Mouse (Mus musculus) splenic B cell, adult 2 months (primary cell): ENCODE measurements around the gene Rhobtb3.

ENCODE experiments used
- DNase-seq: peaks from one replicate; pipeline ENCODE4 v3.0.0-alpha.2; 2011; ENCODE audit warnings: low read depth, low spot score
- H3K27me3 ChIP-seq: 2 replicates; pipeline ENCODE4 v1.6.1; 2012; ENCODE audit warnings: mild to moderate bottlenecking, low read length, moderate library complexity, mixed read lengths; ENCODE audit not compliant: control insufficient read depth, poor library complexity, insufficient read depth, severe bottlenecking
- H3K36me3 ChIP-seq: 2 replicates; pipeline ENCODE4 v1.6.1; 2012; ENCODE audit warnings: mild to moderate bottlenecking, low read length, moderate library complexity, mixed read lengths; ENCODE audit not compliant: control insufficient read depth, poor library complexity, insufficient read depth, severe bottlenecking

The Rhobtb3 gene

GRCm38 (mm10) chr13:75943189-75944043, at the start of gene Rhobtb3:
Gene Rhobtb3 (minus strand): TSS chr13:75943925.
- DNase-seq: peak; percentile 21
- no peaks in the 10 kb centered on the region; the same call in 1 of the 2 replicates for H3K27me3 ChIP-seq

GRCm38 (mm10) chr13:75992169-75993028, 48.7 kb upstream of the Rhobtb3 start:
- Histone ChIP-seq H3K36me3 (no peaks in the 10 kb centered on the region), H3K27me3 (no peaks in the 10 kb centered on the region)
- peak; percentile 49 for DNase-seq

More at GRCm38 (mm10) chr13:75943189-75944043, at the start of gene Rhobtb3:
- no peaks in the 10 kb centered on the region for H3K36me3 ChIP-seq

DNA sequence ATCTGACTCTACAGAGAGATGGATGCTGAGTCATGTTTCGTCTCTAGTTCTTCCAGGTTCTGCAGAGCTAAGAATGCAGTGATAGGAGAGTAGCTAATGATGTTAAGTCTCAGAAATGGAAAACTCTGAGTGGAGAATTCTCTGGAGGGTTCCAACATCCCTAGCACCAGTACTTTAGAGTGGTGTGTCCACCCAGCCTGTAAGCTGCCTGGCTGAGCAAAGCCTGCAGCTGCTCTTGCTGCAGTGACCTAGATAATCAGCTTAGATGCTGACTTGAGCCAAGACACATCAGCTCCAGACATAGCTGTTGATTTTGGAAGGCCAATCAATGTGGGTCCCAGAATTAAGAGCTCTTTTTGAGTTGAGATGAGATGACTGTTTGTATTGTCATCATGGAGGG, 44.4 kb upstream of the Rhobtb3 start:
- no peak for DNase-seq
- Histone ChIP-seq H3K36me3 (no peaks in the 10 kb centered on the region), H3K27me3 (no peaks in the 10 kb centered on the region)

- Histone ChIP-seq H3K36me3 (no peaks in the 10 kb centered on the region), H3K27me3 (no peaks in the 10 kb centered on the region)
- DNase-seq: peak; percentile 66
These were observed 38.2 kb upstream of the Rhobtb3 start for GRCm38 (mm10) chr13:75981901-75982300.

GRCm38 (mm10) chr13:75976649-75977048, 32.9 kb upstream of the Rhobtb3 start:
- Histone ChIP-seq H3K27me3 (no peaks in the 10 kb centered on the region), H3K36me3 (no peaks in the 10 kb centered on the region)
- no peak for DNase-seq

DNA sequence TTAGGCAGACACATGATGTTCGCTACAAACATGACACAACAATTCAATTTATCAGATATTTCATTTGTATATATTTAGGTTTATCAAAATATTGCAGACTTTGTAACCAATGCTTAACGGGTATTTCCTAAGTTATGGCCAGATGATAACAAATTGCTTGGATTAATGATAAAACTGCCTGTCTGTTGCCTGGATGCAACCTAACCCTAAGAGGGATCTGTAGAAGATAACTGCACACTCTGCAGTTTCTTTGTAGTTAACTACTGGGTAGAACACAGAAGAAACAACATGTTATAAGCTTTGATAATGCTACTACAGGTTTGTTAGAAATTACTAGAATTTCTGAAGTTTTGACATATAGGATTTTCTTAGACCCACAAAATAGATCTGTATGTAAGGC, 32.5 kb upstream of the Rhobtb3 start:
- no peak for DNase-seq
- H3K36me3 ChIP-seq: no peaks in the 10 kb centered on the region
- H3K27me3 ChIP-seq: no peaks in the 10 kb centered on the region

DNA sequence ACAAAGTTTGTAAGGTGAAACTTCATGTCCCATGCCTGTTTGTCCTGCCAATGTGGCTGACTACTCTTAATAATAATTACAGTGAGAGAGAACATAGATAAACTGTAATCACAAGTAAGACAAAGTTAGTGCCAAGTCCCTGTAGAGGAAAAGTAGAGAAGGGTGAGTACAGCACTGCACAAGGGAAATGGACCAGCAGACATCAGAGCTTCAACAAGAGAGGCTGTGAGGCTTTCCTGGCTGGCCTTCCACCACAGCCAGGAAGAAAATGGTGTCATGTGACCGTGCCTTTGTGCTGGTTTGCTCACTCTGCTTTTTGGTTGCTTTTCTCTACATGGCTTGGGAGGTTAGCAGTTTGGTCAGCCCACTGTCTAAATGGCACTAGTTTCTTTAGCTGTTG, 31.9 kb upstream of the Rhobtb3 start:
- Histone ChIP-seq H3K36me3 (no peaks in the 10 kb centered on the region), H3K27me3 (no peaks in the 10 kb centered on the region)
- DNase-seq: no peak

GRCm38 (mm10) chr13:75974481-75974880, 30.8 kb upstream of the Rhobtb3 start:
- Histone ChIP-seq H3K36me3 (no peaks in the 10 kb centered on the region), H3K27me3 (no peaks in the 10 kb centered on the region)
- no peak for DNase-seq

DNA sequence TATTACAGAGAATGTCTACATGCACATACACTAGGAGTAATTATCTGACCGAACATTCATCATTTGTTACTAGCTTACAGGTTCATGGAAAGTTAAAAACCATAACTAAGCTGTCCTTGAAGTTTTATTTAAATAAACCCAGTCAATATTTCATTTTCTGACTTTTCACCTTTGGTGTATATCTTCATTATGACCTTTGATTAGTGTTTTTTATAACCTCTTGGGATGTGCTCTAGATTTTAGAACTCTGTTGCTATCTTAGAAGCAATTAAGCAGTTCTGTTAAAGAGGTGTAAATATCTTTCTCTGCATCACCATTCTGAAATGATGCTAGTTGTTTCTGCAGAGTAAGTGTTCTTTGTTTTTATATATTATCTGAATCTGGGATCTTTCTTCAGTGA, 23.1 kb upstream of the Rhobtb3 start, which contains the start of gene Spata9:
Spata9 (plus strand) TSS at position 301 of the 400 bp plus-strand sequence.
- Histone ChIP-seq H3K27me3 (no peaks in the 10 kb centered on the region), H3K36me3 (no peaks in the 10 kb centered on the region)
- no peak for DNase-seq

GRCm38 (mm10) chr13:75955357-75955992, 11.8 kb upstream of the Rhobtb3 start:
- no peak for DNase-seq
- Histone ChIP-seq H3K27me3 (no peaks in the 10 kb centered on the region), H3K36me3 (no peaks in the 10 kb centered on the region)

DNA sequence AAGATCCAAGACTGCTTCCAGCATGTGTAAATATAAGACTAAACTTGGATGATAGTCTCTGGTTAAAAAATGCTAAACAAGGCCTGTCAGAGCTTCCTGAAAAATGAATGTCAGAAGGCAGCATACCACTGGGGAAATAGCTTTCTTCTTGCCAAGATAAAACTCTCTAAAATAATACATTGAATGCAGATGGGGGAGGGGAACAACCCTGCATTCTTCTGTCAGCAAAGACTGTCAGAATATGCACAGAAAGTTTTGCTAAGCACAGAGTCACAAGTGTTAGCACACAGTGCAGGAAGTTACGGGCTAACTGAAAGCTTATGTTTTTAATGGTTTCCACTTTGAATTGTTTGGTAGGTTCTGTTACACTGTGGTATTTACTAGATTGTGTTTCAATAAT, 6.6 kb upstream of the Rhobtb3 start:
- H3K36me3 ChIP-seq: no peaks in the 10 kb centered on the region
- no peak for DNase-seq
- H3K27me3 ChIP-seq: no peaks in the 10 kb centered on the region

DNA sequence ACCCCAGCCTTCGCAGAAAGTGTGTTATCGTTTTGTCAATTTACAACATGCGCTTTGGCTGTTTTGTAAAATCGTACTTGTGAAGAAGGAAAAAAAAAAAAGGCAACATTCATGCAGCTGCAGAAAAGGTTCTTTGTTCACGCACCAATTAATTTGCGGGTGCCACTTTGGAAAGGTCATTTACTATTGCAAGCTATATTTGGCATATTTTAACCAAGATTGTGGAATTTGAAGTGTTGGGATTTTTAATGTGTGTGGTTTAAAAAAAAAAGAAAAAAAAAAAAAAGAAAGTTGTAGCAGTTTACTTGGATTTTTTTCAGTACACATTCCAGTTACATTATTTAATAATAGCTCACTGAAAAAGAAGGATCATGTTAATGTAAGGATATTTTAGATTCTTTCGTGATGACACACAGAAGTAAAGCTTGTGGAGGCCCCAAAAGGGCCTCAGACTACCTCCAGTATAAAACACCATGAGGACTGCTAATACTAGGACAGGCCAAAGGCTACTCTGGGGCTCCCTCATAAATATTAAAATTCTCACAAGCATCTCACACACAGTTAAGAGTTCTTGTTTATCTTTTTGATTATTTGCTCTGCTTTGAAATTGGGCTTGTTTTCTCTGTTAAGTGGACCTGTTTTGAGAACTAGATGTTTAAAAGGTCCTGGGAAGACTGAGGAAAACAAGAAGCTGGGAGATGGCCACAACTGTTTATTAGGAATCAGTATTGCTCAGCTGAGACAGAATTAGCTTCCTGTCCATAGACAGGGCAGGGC, 507 bp upstream of the Rhobtb3 start:
- no peak for DNase-seq
- no peaks in the 10 kb centered on the region; the same call in 1 of the 2 replicates for H3K27me3 ChIP-seq
- no peaks in the 10 kb centered on the region for H3K36me3 ChIP-seq

DNA sequence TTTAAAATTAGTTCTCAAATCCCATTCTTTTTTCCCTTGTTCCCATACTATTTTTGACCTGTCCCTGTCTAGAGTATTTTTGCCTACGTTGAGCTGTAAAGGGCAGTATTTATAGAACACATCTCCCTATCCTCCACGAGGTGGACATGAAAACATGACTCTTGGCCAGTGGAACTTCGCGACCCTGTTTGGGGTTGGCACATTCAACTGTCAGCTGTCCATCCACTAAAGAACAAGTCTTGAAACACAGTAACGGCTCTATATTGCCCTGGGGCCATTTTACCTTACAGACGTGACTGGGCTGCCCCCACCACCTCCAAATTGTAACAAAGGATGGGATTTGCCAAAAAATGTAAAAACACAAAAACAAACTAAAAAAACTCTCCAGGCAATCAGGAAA, 994 bp downstream of the Rhobtb3 start:
- DNase-seq: peak; percentile 2
- H3K36me3 ChIP-seq: no peaks in the 10 kb centered on the region
- no peaks in the 10 kb centered on the region; the same call in 1 of the 2 replicates for H3K27me3 ChIP-seq
